Mouse (Mus musculus): ENCODE measurements around the gene Lrrc8d.

DNA sequence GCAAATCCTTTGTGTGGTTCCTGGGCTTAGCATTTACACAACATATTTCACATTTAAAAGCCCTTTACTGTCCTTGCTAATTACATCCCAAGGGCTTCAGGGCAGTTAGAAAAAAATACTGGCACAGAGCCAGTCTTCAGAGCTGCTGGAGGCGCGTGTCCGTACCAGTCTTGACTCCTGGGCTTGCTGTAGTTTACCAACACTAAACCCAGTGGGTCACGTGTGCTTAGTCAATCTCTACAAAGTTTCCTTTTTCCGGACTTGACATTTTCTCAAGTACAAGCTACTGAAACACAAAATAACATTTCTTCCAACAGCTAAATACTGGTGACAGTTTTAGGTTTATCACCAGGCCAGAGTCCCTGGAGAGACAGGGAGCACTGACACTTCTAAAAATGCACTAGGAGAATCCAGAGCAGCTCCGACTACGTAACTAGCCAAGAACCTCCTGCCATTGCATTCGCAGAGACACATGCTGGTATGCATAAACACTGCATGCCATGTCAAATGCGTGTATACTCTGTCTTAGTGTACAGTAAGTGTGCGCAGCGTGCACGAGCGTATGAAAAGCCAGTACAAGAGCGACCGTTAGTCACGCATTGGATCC is 168.2 kb downstream of the Lrrc8d start:
- TF ChIP-seq POLR2A (IDR thresholded peaks at IDR 0.05; ENCODE audit: low read depth, low read length) (no peak), CTCF (conservative IDR thresholded peaks at IDR 0.05; ENCODE audit: insufficient read depth, insufficient read length, low read depth, low read length) (no peak)
